Mouse (Mus musculus) ovary, postnatal 36 days (tissue): Measurements from ENCODE around the gene Spdye4b.
"Not testable (repeated sequence)": the region's sequence is repeated elsewhere in the genome, so short reads cannot be mapped to it uniquely, and the experiment has no call there.

Experiments
- DNase-seq: peaks from one replicate; pipeline ENCODE4 v3.0.0; 2022; ENCODE audit warnings: low spot score, mixed read lengths

The Spdye4b gene

DNA sequence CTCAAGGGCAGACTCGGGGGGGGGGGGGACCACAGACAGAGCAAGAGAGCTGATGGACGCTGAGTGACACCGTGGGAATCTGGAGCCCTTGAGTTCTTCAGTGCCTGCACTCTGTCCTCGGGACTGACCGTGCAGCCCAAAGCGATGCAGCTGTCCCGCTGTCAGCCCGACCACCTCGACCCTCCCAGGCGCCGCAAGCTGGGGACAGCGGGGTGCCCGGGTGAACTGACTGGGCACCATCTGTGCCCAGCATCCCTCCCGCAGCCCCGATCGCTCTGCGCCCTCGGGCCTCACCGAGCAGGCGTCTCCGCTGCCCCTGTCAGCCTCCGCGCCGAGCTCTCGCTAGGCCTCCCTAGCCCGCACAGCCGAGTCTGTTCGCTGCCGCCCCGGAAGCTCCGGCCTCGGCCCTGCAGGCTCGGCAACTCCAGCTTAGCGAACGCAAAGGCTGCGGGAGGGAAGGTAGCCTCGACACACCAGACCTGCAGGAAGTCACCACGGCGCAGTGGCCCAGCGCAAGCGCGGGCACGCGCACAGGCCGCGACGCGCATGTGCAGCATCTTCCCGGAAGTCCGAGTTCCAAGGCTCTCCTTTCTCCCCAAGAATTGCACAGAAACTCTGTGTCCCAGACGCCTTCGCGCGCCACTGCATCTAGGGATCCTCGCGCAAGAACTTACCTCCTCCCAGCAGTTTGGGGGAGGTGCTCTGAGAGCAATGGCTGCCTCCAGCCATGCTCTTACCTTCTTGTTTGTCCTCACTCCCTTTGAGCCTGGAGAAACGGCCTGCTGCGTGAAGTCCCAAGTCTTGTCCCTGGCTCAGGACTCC is at the start of gene Spdye4b, which contains the start of gene Rbak:
Spdye4b (plus strand) TSS at position 763 of the 822 bp plus-strand sequence.
Rbak (minus strand) TSS at position 521 of the 822 bp plus-strand sequence.
- DNase-seq: peak; percentile 90

DNA sequence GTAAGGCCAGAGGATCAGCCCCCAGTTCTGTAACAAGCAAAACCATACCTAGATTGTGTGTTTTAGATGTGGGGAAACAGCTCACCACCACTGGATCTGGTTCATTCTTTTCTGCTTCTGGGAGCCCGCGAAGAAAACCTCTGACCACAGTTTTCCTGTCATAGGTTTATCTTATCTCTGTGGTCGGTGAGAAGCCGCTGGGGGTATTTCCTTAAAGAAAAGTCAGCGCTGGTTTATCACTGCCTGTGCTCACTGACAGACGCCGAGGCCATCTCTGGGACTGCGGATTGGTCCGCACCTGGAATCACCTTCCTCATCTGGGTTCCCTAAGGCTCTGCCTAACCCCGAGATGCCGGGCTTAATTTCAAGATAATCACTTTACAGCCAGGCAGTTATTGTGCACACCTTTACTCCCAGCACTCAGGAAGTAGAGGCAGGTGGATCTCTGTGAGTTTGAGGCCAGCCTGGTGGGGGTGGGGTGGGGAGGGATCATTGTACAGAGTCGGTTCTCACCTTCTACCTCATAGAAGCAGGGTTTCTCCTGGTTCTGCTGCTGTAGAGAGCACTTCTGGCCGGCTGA is 47.8 kb upstream of the Spdye4b start:
- DNase-seq: no peak

DNA sequence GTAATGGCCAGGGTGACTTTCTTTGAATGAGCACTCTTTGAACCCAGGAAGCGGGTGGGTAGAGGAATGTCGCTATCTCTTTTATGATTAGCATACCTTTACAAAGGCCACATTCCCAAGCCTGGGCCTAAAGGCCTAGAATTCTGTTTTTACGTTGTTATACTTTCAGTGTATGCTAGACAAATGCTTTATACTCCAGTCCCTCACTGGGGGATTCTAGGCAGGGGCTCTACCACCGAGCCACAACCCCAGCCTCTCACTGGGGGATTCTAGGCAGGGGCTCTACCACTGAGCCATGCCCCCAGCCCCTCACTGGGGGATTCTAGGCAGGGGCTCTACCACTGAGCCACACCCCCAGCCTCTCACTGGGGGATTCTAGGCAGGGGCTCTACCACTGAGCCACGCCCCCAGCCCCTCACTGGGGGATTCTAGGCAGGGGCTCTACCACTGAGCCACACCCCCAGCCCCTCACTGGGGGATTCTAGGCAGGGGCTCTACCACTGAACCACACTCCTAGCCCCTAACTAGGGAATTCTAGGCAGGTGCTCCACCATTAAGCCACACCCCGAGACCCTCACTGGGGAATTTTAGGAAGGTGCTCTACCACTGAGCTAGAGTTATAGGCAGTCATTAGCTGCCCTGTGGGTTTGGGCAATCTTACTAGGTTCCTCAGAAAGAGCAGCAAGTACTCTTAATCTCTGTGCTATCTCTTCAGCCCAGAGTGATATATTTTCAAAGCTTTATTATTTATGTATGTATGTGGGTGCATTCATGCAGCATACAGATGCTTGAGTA is 46.4 kb upstream of the Spdye4b start:
- not testable (repeated sequence) for DNase-seq

- no peak for DNase-seq
Measured at GRCm38 (mm10) chr5:143135042-143135441, 45.8 kb upstream of the Spdye4b start.

DNA sequence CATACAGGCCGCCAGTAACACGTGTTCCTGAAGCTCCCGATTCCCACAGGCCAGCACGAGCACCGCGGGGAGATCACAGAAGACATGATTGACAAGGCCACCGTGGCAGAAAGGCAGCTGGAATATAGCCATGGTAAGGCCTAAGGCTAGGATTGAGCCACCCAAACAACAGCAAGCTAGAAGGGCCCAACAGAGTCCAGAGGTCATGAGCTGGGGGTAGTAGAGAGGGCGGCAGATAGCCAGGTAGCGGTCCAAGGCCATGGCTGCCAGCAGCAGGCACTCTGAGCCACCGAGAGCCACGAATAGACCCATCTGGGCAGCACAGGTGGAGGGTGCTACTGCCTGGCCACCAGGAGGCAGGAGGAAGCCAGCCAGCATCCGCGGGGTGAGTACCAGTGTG is 43.2 kb upstream of the Spdye4b start:
- no peak for DNase-seq

- DNase-seq: no peak
Measured at GRCm38 (mm10) chr5:143147481-143147880, 33.3 kb upstream of the Spdye4b start, which contains the start of gene Olfr718-ps1. TSS of gene Olfr718-ps1 (minus strand) at chr5:143147581.

DNA sequence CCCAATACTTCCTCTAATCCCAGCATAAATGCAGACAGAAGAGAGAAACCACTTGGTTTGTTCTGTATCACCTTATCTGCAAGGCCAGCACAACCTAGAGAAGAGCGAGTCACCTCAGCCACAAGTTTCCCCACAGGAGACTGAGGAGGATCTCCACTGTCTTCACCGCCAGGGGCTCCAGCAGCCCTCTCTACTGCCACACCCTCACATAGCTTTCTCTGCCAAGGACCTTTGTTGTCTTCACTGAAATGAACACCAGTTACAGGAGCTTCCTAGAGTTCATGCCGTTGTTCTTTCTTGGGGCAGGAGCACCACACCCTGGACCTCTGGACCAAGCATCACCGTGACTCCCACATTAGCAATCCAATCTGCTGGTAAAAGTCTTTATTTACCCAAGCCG is 32.2 kb upstream of the Spdye4b start:
- DNase-seq: no peak

- DNase-seq: no peak
Measured at GRCm38 (mm10) chr5:143149536-143149935, 31.3 kb upstream of the Spdye4b start.

DNA sequence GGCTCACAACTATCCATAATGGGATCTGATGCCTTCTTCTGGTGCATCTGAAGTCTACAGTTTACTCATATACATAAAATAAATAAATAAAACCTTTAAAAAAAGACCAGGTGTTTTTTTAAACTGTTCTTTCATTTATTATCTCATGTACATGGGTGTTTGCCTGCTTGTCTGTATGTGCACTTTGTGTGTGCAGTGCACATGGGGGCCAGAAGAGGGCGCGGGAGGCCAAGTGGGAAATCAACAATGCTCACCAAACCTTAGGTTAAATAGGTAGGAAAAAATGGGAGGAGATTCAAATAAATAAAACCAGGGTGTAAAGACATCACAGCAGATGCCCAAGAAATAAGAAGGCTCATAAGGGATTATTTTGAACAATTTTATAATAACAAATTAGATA is 30.8 kb upstream of the Spdye4b start:
- no peak for DNase-seq

- DNase-seq: no peak
Measured at GRCm38 (mm10) chr5:143153756-143154155, 27.1 kb upstream of the Spdye4b start.

DNA sequence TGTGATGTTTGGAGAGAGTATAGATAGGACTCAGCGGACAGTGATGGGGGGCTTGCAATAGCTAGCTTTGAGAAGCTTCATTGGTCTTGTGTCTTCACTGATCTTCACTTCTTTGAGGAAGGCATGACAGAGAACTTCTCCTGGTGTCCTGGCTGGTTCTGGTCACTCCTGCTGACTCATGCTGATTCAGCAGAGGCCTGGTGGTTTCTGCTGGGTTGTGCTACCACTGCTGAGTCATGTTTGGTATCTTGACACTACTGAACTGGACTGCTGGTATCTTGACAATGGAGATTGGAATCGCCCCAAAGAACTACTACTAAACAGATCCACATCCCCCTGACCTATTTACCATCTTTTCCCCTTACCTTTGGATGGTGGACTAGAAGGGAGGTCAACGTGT is 25.3 kb upstream of the Spdye4b start:
- DNase-seq: no peak

DNA sequence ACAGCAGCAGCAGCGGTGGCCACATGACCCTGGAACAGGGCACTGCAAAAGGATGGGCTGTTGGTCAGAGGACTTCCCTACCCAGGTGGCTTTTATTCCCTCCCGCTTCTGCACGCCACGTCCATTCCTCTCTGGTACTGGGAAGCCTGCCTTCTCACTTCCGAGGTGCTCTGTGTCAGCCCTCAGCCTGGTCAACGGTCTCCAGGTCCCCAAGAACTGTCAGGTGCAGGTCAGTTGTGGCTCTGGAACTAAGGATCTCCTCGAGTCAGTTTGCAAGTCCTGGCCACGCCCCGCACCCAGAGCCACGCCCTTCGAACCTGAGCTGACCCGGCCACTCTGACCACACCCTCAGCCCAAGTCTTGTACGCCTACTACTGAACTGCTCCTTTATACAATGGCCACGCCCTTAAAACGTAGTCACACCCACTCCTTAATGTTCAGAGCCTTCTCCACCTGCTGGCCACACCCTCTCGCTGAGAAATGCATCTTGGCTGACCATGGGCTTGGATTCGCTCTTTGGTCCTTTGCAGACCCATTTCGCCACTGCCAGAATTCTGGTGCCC is 15.2 kb upstream of the Spdye4b start:
- no peak for DNase-seq

DNA sequence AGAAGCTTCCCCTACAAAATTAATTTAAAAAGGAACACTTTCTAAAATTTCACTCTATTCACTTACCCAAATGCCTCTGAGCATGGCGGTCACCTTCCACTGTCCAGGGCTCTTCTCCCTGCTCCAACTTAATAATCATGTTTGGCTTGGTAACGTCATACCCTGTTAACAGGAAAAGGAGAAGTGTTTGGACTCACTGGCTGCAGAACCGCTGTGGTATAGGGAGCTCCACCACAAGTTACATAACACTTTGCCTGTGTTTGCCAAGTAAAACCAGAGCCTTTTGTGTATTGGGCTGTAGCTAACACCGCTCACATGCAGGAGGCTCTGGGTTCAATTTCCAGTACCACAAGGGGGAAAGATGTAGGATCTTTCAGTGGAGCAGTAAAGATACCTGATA is 4.8 kb upstream of the Spdye4b start:
- no peak for DNase-seq

DNA sequence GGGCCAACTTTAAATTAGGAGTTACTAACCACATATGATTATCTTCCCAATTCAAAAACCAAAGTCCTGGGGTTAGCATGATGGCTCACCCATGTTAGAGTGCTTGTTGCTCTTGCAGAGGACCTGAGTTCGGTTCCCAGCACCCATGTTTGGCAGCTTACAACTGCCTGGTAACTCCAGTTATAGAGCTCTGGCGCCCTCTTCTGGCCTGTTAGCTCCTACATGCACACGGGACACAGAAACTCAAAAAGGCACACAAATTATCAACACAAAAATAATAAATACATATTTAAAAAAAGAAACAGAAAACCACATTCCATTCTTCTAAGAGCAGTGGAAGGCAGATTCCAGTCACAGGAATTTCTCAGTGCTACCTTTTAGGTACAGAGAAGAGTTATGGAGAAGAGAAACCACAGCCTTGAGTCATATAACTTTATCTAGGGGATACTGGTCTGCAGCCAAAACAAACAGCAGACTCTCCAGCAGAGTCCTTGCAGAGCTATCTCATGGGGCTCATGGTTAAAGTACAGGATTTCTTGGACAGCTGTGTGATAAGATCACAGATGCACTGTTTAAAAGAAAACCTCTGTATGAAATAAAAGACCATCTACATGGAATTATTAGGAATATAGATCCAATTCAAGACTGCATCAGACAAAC is 3.1 kb upstream of the Spdye4b start:
- DNase-seq: no peak

GRCm38 (mm10) chr5:143179179-143179578 is 1.6 kb upstream of the Spdye4b start:
- DNase-seq: no peak

- not testable (repeated sequence) for DNase-seq
Measured at GRCm38 (mm10) chr5:143188014-143188413, 7.2 kb downstream of the Spdye4b start.

GRCm38 (mm10) chr5:143192806-143193205 is 12.0 kb downstream of the Spdye4b start:
- DNase-seq: no peak

- DNase-seq: not testable (repeated sequence)
Measured at GRCm38 (mm10) chr5:143194747-143195146, 13.9 kb downstream of the Spdye4b start.

DNA sequence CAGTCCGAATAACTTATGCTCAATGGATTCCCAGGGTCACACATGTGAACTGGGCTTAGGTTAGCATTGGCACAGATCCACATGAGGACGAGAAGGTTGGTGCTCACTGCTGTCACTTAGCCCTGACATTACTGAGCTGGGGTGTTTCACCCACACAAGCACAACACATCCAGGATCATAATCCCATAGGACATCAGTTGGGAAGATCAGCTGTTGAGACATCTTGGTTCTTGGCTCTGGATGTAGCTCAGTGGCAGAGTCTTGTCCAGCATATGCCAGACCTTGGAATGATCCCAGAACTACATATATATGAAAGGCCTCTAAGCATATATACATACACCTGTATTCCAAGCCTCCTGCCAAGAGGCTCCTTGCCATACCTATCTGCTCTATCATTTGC is 14.3 kb downstream of the Spdye4b start:
- DNase-seq: no peak

DNA sequence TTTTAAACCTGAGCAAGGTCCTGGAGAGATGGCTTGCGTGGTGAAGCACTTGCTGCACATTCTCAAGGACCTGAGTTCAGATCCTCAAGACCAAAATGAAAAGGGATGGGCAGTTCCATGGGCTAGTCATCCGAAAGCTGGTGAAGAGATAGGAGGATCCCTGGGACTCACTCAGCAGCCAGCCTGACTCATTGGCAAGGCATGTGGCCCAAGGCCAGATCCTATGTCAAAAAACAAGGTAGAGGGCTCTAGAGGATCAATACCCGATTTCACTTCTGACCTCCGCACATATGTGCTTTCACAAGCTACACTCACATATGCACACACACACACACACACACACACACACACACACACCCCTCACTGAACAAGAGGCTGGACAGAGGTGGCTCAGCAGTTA is 15.7 kb downstream of the Spdye4b start:
- no peak for DNase-seq

- no peak for DNase-seq
Measured at GRCm38 (mm10) chr5:143205015-143205414, 24.2 kb downstream of the Spdye4b start.

- no peak for DNase-seq
Measured at GRCm38 (mm10) chr5:143213832-143214231, 33.0 kb downstream of the Spdye4b start.
